Mouse (Mus musculus) bone marrow macrophage, adult 2 months (primary cell): ENCODE measurements around the gene Ppib. TPM values are rescaled to one million over a fixed set of nuclear protein-coding genes. Genes with fewer than 3 reads are reported as not detected.

Source experiments
- H3K27ac ChIP-seq: 2 replicates; pipeline ENCODE4 v1.5.1; 2012; ENCODE audit warnings: low read depth, low read length; ENCODE audit not compliant: insufficient read depth
- H3K4me1 ChIP-seq: 2 replicates; pipeline ENCODE4 v1.6.1; 2012; ENCODE audit warnings: low read length; ENCODE audit not compliant: control insufficient read depth, insufficient read depth
- H3K4me3 ChIP-seq: 2 replicates; pipeline ENCODE4 v1.5.1; 2012; ENCODE audit warnings: mild to moderate bottlenecking, low read length, moderate library complexity; ENCODE audit not compliant: insufficient read depth
- CTCF ChIP-seq: IDR thresholded peaks from 2 replicates; pipeline ENCODE4 v1.5.1; 2012; ENCODE audit warnings: low read depth, mild to moderate bottlenecking, low read length, moderate library complexity
- POLR2A ChIP-seq: IDR thresholded peaks from 2 replicates; pipeline ENCODE4 v1.6.1; 2012; ENCODE audit warnings: mild to moderate bottlenecking, low read depth, low read length, borderline replicate concordance
- polyA plus RNA-seq: library from polyadenylated mRNA; stranded (reverse); fragments of >200 nt; gene quantifications from 2 replicates; pipeline ENCODE4 v1.2.4, GENCODE M21; 2012; ENCODE audit not compliant: missing spikeins, insufficient read depth, insufficient read length

Ppib gene
- polyA plus RNA-seq, 1 experiment, result 274 TPM

DNA sequence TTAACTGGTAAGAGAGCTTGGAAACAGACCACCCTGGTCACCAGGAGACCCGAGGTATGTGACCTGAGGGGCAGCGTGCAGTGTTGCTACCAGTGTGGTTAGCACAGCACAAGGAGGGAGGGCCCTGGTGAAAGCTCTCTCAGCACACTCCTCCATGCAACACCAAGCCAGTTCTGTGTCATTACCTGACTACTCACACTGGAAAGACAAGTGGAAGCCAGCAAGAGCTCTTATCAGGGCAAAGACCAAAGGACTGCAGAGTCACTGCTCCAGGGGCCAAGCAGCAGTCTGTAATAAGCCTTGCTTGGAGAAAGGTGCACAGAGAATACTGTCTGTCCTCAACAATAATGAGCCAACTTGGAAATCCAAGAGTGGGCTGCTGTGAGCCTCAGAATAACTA is 32.6 kb downstream of the Ppib start:
- no peak overlapping the region for H3K4me3 ChIP-seq
- no peaks in the 10 kb centered on the region for H3K4me1 ChIP-seq
- no peak overlapping the region for H3K27ac ChIP-seq
- TF ChIP-seq CTCF (no peak), POLR2A (no peak)

DNA sequence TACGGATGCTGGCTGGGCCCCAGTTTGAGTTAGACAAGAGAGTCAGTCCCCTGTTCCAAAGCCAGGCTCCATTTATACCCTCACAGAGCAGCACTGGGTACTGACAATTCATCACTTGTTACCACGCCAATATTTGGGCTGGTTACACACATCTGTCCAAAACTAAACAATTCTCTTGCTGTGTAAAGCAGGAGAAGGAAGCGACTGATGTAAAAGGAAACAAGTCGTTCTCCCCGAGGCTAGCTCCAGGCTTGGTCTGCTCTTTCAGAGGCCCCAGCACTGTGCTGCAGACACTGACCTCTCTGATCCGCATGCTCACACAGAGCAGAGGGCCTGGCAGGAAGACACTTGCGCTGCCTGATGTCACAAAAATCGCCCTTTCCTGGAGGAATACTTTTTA is 41.6 kb downstream of the Ppib start:
- no peak overlapping the region for H3K4me3 ChIP-seq
- H3K4me1 ChIP-seq, result peaks cover 4% of the 10 kb centered on the region
- H3K27ac ChIP-seq, result no peak overlapping the region
- TF ChIP-seq POLR2A (no peak), CTCF (no peak)

DNA sequence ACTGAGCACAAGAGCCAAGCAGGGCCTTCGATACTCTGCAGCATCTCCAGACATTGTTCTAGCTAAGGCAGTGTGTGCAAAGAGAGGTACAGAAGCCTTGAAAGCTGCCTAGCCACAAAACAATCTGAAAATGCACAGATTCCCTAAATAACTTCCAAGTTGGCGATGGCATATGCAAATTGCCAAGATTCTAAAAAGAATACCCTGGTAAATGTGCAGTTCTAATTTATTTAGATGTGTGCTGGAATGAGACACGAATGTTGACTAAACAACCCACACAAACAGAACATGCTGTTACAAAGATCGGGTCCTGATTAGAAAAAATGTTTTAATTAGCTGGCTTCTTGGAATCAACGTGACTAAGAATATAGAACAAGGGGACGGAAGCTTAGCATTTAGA is 42.6 kb downstream of the Ppib start:
- H3K4me3 ChIP-seq, result no peak overlapping the region
- TF ChIP-seq POLR2A (no peak), CTCF (no peak)

DNA sequence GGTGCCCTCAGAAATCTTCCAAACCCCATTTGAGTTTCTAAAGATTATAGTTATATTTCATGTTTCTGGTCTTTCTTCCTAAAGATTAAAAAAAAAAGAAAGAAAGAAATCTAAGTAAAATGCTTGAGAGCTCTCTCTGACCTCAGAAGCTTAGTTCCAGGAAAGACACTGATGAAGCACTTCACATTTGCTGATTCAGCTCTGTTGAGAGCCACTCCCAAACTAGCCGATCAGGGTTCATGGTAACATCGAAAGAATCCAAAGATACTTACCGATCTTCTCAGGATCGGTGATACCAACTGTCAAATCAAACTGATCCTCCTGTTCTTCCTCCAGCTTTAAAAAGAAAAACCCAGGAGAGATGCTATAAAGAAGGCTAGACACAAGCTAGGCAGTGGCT is 44.6 kb downstream of the Ppib start:
- Histone ChIP-seq H3K4me1 (peaks cover 7% of the 10 kb centered on the region), H3K4me3 (no peak overlapping the region), H3K27ac (no peak overlapping the region)
- no peak for TF ChIP-seq CTCF
- TF ChIP-seq POLR2A, result no peak

More for the DNA sequence above, 42.6 kb downstream of the Ppib start:
- H3K4me1 ChIP-seq, result peaks cover 7% of the 10 kb centered on the region
- no peak overlapping the region for H3K27ac ChIP-seq

DNA sequence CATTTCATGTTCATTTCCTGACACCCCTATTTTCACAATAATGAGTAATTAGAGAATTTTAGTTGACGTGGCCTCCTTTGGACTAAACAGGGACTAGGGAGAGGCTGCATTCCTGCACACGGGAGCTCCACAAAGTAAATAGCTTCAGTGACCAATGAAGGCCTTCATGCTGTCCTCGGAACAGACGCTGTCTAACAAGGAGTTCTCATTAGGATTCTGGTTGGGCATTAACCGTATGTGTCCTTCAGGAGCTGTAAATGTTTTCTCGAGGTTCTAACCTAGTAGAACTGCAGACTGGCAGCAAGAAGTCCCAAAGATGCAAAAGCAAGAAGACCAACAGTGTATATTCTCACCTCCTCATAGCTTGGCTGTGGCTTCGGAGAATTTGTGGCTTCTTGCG is 45.1 kb downstream of the Ppib start:
- no peak for TF ChIP-seq CTCF
- no peak for TF ChIP-seq POLR2A
- Histone ChIP-seq H3K4me3 (no peak overlapping the region), H3K27ac (no peak overlapping the region), H3K4me1 (peaks cover 7% of the 10 kb centered on the region)

DNA sequence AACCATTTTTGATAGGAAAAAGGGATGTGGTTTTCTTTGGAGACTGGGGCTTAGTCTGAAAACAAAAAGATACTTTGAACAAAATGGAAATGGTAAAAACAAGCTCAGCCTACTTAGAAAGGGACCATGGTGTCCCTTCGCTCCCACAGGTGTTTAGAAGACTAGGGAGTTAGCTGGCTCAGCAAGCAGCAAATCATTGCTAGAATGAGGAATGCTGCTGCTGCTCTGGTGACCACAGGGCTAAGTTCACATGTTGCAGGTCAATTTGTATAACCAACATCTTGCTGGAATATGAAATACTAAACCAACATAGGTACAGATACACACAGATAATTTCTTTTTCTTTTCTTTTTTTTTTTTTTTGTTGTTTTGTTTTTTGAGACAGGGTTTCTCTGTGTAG is 49.6 kb downstream of the Ppib start:
- no peak overlapping the region for H3K4me3 ChIP-seq
- H3K27ac ChIP-seq, result no peak overlapping the region
- H3K4me1 ChIP-seq, result peaks cover 28% of the 10 kb centered on the region
- no peak for TF ChIP-seq POLR2A
- no peak for TF ChIP-seq CTCF

DNA sequence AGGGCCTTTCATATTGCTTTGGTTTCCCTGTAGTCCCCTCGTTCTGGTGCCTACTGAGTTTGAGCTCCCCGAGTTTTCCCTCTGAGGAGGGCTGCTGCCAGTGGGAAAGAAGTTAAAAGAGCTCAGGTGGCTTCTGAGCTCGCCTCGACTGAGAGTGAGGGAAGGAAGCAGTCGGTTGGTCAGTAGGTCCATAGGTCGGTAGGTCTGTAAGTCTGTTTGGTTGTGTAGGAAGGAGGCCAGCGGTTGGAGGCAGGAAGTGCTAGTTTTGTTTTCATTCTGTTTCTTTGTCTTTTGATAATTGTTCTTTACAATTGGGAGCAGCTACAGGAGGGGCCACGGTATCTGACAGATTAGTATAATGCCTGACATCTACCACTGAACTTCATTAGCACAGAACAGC is 50.1 kb downstream of the Ppib start:
- peaks cover 33% of the 10 kb centered on the region for H3K4me1 ChIP-seq
- H3K4me3 ChIP-seq, result no peak overlapping the region
- no peak overlapping the region for H3K27ac ChIP-seq
- TF ChIP-seq CTCF (no peak), POLR2A (no peak)

DNA sequence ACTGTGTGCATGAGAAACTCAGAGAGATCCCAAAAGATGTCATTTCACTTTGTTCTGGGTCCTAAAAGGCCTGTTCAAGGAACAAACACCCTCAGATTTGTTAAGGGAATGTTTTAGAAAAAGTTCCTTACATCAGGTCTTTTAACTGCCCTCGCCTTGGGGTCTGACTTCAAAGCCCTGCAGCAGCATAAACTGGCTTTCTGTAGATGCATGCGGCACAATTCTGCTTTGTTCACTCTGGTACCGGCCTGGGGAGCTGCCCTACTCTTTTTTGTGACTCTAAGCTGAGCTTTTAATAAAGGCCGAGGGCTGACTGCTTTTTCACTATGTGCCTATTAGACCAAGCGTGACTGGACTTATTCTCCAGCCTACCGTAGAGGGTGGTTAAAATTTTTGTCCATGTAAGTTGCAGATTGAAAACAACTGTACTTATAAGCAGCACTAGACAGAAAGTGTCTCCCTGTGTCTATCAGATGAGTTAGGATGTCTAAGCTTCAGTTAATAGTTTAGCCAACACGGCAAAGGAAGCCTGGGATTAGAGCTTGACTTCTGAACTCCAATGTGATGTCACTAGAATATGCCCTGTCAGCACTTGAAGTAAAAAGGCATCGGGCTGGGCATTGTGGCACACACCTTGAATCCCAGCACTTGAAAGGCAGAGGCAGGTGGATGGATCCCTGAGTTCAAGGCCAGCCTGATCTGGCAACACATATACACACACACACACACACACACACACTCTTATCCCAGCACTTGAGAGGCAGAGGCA is 50.8 kb downstream of the Ppib start:
- H3K4me3 ChIP-seq, result no peak overlapping the region
- peaks cover 38% of the 10 kb centered on the region for H3K4me1 ChIP-seq
- no peak overlapping the region for H3K27ac ChIP-seq
- TF ChIP-seq POLR2A (no peak), CTCF (no peak)

DNA sequence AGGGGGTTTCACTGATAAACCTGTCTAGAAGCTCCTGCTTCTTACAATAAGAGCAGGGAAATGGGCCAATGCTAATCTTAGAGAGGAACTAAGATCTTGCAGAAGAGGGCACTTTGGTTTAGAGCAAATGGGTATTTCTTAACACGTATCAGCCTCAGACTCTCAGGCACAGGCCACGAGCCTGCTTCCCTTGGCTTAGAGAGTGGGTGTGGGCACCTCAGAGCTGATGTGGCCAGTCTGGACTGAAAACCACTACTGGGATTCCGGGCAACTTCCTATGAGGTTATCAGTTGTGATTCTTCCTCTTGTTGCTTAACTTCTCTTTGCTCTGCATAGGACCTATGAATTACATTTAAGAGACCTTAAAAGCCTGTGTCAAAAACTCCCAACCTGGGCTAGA is 54.3 kb downstream of the Ppib start:
- TF ChIP-seq POLR2A (no peak), CTCF (no peak)
- Histone ChIP-seq H3K27ac (peak overlapping the region; percentile 74), H3K4me1 (peaks cover 63% of the 10 kb centered on the region), H3K4me3 (no peak overlapping the region)

Other genes with a start within 250 kb of the Ppib start
- gene Zfp609, start 232.7 kb upstream of the Ppib start, polyA plus RNA-seq, result 8.8 and 10.9 TPM in 2 replicates
- 60.9 and 62.4 TPM in 2 replicates for gene Pclaf, start 170.0 kb upstream of the Ppib start, polyA plus RNA-seq
- gene Trip4, start 151.4 kb upstream of the Ppib start, polyA plus RNA-seq, result 20.2 and 21.2 TPM in 2 replicates
- 18.7 and 19.3 TPM in 2 replicates for gene Csnk1g1, start 151.3 kb upstream of the Ppib start, polyA plus RNA-seq
- 0.28 and 0.32 TPM in 2 replicates for gene Snx22, start 9.5 kb downstream of the Ppib start, polyA plus RNA-seq
- 117 and 141 TPM in 2 replicates for gene Snx1, start 66.4 kb downstream of the Ppib start, polyA plus RNA-seq
- 133 and 152 TPM in 2 replicates for gene Ciao2a, start 66.4 kb downstream of the Ppib start, polyA plus RNA-seq
- not detected in 2 replicates for gene Dapk2, start 98.0 kb downstream of the Ppib start, polyA plus RNA-seq